Mouse (Mus musculus) liver, postnatal 0 days (tissue): ENCODE measurements at regions not wholly inside any gene's neighbourhood (a gene's known extent, or its start where the extent isn't known, plus 50 kb on each side); places are given as distances from the start of the nearest gene placed in this dataset.

Source experiments
- CTCF ChIP-seq: sonication (generic); IDR thresholded peaks from 2 replicates; pipeline ENCODE4 v1.5.1; 2016; ENCODE audit warnings: antibody characterized with exemption, low read depth
- EP300 ChIP-seq: IDR thresholded peaks from 2 replicates; pipeline ENCODE4 v1.6.1; 2016; ENCODE audit warnings: antibody characterized with exemption, low read depth, mild to moderate bottlenecking

- no peak for TF ChIP-seq CTCF
- TF ChIP-seq EP300, result no peak
Measured at GRCm38 (mm10) chr13:10989095-10989814, 628.6 kb upstream of the Chrm3 start.
